Mouse (Mus musculus): ENCODE data around the gene Srms.

DNA sequence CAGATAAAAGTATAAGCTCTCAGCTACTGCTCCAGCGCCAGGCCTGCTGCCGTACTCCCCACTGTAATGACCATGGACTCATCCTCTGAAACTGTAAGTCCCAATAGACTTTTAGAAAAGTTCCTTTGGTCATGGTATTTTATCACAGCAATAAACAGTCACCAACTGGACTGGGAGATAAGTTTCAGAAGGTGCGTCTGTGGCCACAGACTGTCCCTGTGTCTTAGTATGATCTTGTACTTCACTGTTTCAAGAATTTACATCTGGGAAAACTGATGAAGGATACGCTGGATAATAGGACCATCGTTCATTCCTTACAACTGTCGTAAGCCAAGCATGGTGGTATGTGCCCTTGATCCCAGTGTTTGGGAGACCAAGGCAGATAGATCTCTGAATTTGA, 3.1 kb upstream of the Srms start:
- TF ChIP-seq POLR2A (IDR thresholded peaks at IDR 0.05; ENCODE audit: low read depth, low read length) = no peak
- no peak for TF ChIP-seq CTCF (IDR thresholded peaks at IDR 0.05; ENCODE audit: borderline replicate concordance, insufficient read depth, low read length)
